Mouse (Mus musculus) hindbrain, embryonic 10.5 days (tissue): ENCODE results near the gene Pdss2. TPM values are rescaled to one million over a fixed set of nuclear protein-coding genes. Genes with fewer than 3 reads are reported as not detected.
"Not testable (repeated sequence)": the region's sequence is repeated elsewhere in the genome, so short reads cannot be mapped to it uniquely, and the experiment has no call there.

ENCODE experiments used
- DNase-seq: peaks from one replicate; pipeline ENCODE4 v3.0.0-alpha.2; 2017; ENCODE audit warnings: low spot score
- H3K27ac ChIP-seq: fragments of 300-500 bp; sonication (generic); 2 replicates; pipeline ENCODE4 v1.5.1; 2016; ENCODE audit warnings: mild to moderate bottlenecking, moderate library complexity
- H3K27me3 ChIP-seq: fragments of 300-500 bp; sonication (generic); 2 replicates; pipeline ENCODE4 v1.6.1; 2016; ENCODE audit warnings: mild to moderate bottlenecking; ENCODE audit not compliant: poor library complexity, insufficient read depth, severe bottlenecking
- H3K36me3 ChIP-seq: fragments of 300-500 bp; sonication (generic); 2 replicates; pipeline ENCODE4 v1.6.1; 2016; ENCODE audit warnings: mild to moderate bottlenecking, moderate library complexity
- H3K4me1 ChIP-seq: fragments of 300-500 bp; sonication (generic); replicated peaks from 2 replicates; pipeline ENCODE4 v1.6.1; 2016; ENCODE audit warnings: mild to moderate bottlenecking
- H3K4me3 ChIP-seq: fragments of 300-500 bp; sonication (generic); 2 replicates; pipeline ENCODE4 v1.5.1; 2016; ENCODE audit warnings: mild to moderate bottlenecking, moderate library complexity
- H3K9me3 ChIP-seq: fragments of 300-500 bp; sonication (generic); 2 replicates; pipeline ENCODE4 v1.6.1; 2016; ENCODE audit warnings: mild to moderate bottlenecking, moderate library complexity
- WGBS: fragments of 180-500 bp; shearing (Covaris S2); methylation state at CpG from one replicate; pipeline ENCODE4 v1.1.7; 2016; 5-methylcytosine and 5-hydroxymethylcytosine counted together
- polyA plus RNA-seq: library from polyadenylated mRNA; unstranded; fragments of >200 nt; fragmentation: Nextera tagmentation; extraction: Ambion mirVana; gene quantifications from 2 replicates; pipeline ENCODE4 v1.2.1, GENCODE M21; 2016

Gene Pdss2
- polyA plus RNA-seq, 1 experiment from 2014 or later: 13.4 TPM

GRCm38 (mm10) chr10:43252324-43252723 lies 31.0 kb downstream of the Pdss2 start:
- Histone ChIP-seq H3K36me3 (no peaks in the 10 kb centered on the region), H3K4me1 (peaks cover 5% of the 10 kb centered on the region; the same call in 1 of the 2 replicates), H3K27me3 (no peaks in the 10 kb centered on the region), H3K4me3 (no peak overlapping the region), H3K9me3 (no peaks in the 10 kb centered on the region), H3K27ac (no peak overlapping the region)
- WGBS: 79% methylated on average over 4 of the region's 4 CpGs
- no peak for DNase-seq

GRCm38 (mm10) chr10:43256965-43257364 lies 35.7 kb downstream of the Pdss2 start:
- DNase-seq, H3K4me1 ChIP-seq, H3K27ac ChIP-seq, H3K9me3 ChIP-seq, H3K36me3 ChIP-seq, H3K4me3 ChIP-seq, H3K27me3 ChIP-seq: not testable (repeated sequence)
- WGBS: no CpG with 5 or more reads among the region's 1 CpGs

GRCm38 (mm10) chr10:43257500-43257899 lies 36.2 kb downstream of the Pdss2 start:
- H3K4me1 ChIP-seq, DNase-seq, H3K27me3 ChIP-seq, H3K27ac ChIP-seq, H3K36me3 ChIP-seq, H3K4me3 ChIP-seq, H3K9me3 ChIP-seq: not testable (repeated sequence)
- 90% methylated on average over 8 of the region's 8 CpGs for WGBS

- H3K4me1 ChIP-seq: 0 out of 2 replicates have a peak, but pooled peaks cover 6% of the 10 kb centered on the region
- H3K27me3 ChIP-seq: no peaks in the 10 kb centered on the region
- WGBS: 84% methylated on average over 2 of the region's 2 CpGs
- H3K27ac ChIP-seq: no peak overlapping the region
- H3K4me3 ChIP-seq: no peak overlapping the region
- DNase-seq: no peak
- H3K9me3 ChIP-seq: 0 out of 2 replicates have a peak, but pooled peaks cover 4% of the 10 kb centered on the region
- H3K36me3 ChIP-seq: no peaks in the 10 kb centered on the region
Observed at GRCm38 (mm10) chr10:43271318-43271717, 50.0 kb downstream of the Pdss2 start.

GRCm38 (mm10) chr10:43272381-43272780 lies 51.1 kb downstream of the Pdss2 start:
- 0 out of 2 replicates have a peak, but pooled peaks cover 2% of the 10 kb centered on the region for H3K9me3 ChIP-seq
- DNase-seq: no peak
- 0 out of 2 replicates have a peak, but pooled peaks cover 6% of the 10 kb centered on the region for H3K4me1 ChIP-seq
- H3K27me3 ChIP-seq: no peaks in the 10 kb centered on the region
- 68% methylated on average over 4 of the region's 4 CpGs for WGBS
- 0 out of 2 replicates have a peak overlapping the region, but pooled peaks have one; percentile 5 for H3K27ac ChIP-seq
- H3K36me3 ChIP-seq: no peaks in the 10 kb centered on the region
- H3K4me3 ChIP-seq: no peak overlapping the region

- no peak for DNase-seq
- Histone ChIP-seq H3K27ac (no peak overlapping the region), H3K4me1 (0 out of 2 replicates have a peak, but pooled peaks cover 11% of the 10 kb centered on the region), H3K4me3 (no peak overlapping the region), H3K9me3 (no peaks in the 10 kb centered on the region), H3K36me3 (no peaks in the 10 kb centered on the region), H3K27me3 (no peaks in the 10 kb centered on the region)
- 74% methylated on average over 3 of the region's 3 CpGs for WGBS
Observed at GRCm38 (mm10) chr10:43273057-43273456, 51.8 kb downstream of the Pdss2 start.

- 0 out of 2 replicates have a peak, but pooled peaks cover 11% of the 10 kb centered on the region for H3K4me1 ChIP-seq
- H3K36me3 ChIP-seq: no peaks in the 10 kb centered on the region
- no peak for DNase-seq
- H3K27me3 ChIP-seq: no peaks in the 10 kb centered on the region
- H3K27ac ChIP-seq: no peak overlapping the region
- H3K4me3 ChIP-seq: no peak overlapping the region
- 88% methylated on average over 5 of the region's 5 CpGs for WGBS
- H3K9me3 ChIP-seq: no peaks in the 10 kb centered on the region
Observed at GRCm38 (mm10) chr10:43275446-43275845, 54.2 kb downstream of the Pdss2 start.

- WGBS: 81% methylated on average over 1 of the region's 1 CpGs
- DNase-seq: no peak
- H3K9me3 ChIP-seq: no peaks in the 10 kb centered on the region
- no peak overlapping the region for H3K27ac ChIP-seq
- H3K4me3 ChIP-seq: no peak overlapping the region
- H3K4me1 ChIP-seq: 0 out of 2 replicates have a peak, but pooled peaks cover 11% of the 10 kb centered on the region
- H3K27me3 ChIP-seq: no peaks in the 10 kb centered on the region
- no peaks in the 10 kb centered on the region for H3K36me3 ChIP-seq
Observed at GRCm38 (mm10) chr10:43276116-43276659, 54.9 kb downstream of the Pdss2 start.

GRCm38 (mm10) chr10:43277266-43278145 lies 56.2 kb downstream of the Pdss2 start:
- Histone ChIP-seq H3K27me3 (no peaks in the 10 kb centered on the region), H3K9me3 (no peaks in the 10 kb centered on the region), H3K36me3 (no peaks in the 10 kb centered on the region), H3K4me3 (no peak overlapping the region), H3K27ac (no peak overlapping the region), H3K4me1 (0 out of 2 replicates have a peak, but pooled peaks cover 5% of the 10 kb centered on the region)
- no peak for DNase-seq
- 65% methylated on average over 8 of the region's 8 CpGs for WGBS

GRCm38 (mm10) chr10:43279637-43280288 lies 58.5 kb downstream of the Pdss2 start:
- no peaks in the 10 kb centered on the region for H3K27me3 ChIP-seq
- H3K27ac ChIP-seq: no peak overlapping the region
- no peak for DNase-seq
- WGBS: 86% methylated on average over 5 of the region's 5 CpGs
- peaks cover 5% of the 10 kb centered on the region; the same call in 1 of the 2 replicates for H3K4me1 ChIP-seq
- no peak overlapping the region for H3K4me3 ChIP-seq
- H3K9me3 ChIP-seq: no peaks in the 10 kb centered on the region
- no peaks in the 10 kb centered on the region for H3K36me3 ChIP-seq

GRCm38 (mm10) chr10:43285541-43285940 lies 64.3 kb downstream of the Pdss2 start:
- DNase-seq: no peak
- H3K27ac ChIP-seq: no peak overlapping the region
- WGBS: 77% methylated on average over 1 of the region's 1 CpGs

GRCm38 (mm10) chr10:43290638-43291230 lies 69.4 kb downstream of the Pdss2 start:
- WGBS: 86% methylated on average over 2 of the region's 2 CpGs
- H3K4me3 ChIP-seq: no peak overlapping the region
- H3K9me3 ChIP-seq: no peaks in the 10 kb centered on the region
- no peak overlapping the region for H3K27ac ChIP-seq
- H3K36me3 ChIP-seq: no peaks in the 10 kb centered on the region
- no peaks in the 10 kb centered on the region; the same call in 1 of the 2 replicates for H3K4me1 ChIP-seq
- no peak for DNase-seq
- H3K27me3 ChIP-seq: no peaks in the 10 kb centered on the region

More at GRCm38 (mm10) chr10:43285541-43285940, 64.3 kb downstream of the Pdss2 start:
- H3K27me3 ChIP-seq: no peaks in the 10 kb centered on the region
- H3K9me3 ChIP-seq: no peaks in the 10 kb centered on the region
- H3K4me1 ChIP-seq: no peaks in the 10 kb centered on the region; the same call in 1 of the 2 replicates
- no peaks in the 10 kb centered on the region for H3K36me3 ChIP-seq
- no peak overlapping the region for H3K4me3 ChIP-seq
